9 mouse cellular contexts compared by ENCODE assay signal in the genomic region with DNA sequence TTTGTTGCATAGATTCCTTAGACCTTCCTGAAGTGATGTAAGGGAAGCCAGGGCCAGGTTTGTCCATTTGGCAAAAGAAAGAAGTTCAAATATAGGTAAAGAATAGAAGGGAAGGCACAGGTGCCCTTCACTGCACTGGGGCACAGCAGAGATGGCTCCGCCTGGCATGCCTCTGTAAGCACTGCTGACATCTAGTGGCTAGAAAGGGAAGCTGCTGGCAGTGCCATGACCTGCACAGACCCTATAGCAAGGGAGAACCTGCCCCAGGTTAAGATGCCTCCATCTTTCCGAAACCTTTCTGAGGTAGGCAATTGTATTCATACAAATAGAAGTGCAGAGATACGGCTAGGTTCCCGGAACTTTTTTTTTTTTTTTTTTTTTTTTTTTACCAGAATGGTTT. TPM values are rescaled to one million over a fixed set of nuclear protein-coding genes. Genes with fewer than 3 reads are reported as not detected.
A peak's percentile ranks its signal among the peaks of the same experiment; 100 is the strongest.
DNase-seq lines count a peak whose midpoint lies in the region; ATAC-seq and TF ChIP-seq lines count a peak whose summit lies in the region.
"Had no signal": no experiment of that assay in that cellular context is flagged by ENCODE, and none has a peak within 500 bp of the region (broad histone marks: within the 10 kb centered on the region; RNA-seq: fewer than 3 reads in every experiment).

No protein-coding gene starts in this region.

- peak; percentile 63; the same call in 1 of the 2 replicates for TF ChIP-seq EP300 in heart, adult 2 months (IDR thresholded peaks at IDR 0.05; ENCODE audit: insufficient read depth, low read depth, low read length)

- H3K9ac ChIP-seq in heart, adult 2 months (ENCODE audit: low read depth, low read length) = no peak overlapping the region
- no peak overlapping the region for H3K9ac ChIP-seq in heart, embryonic 12.5 days
- H3K9ac ChIP-seq: limb, embryonic 13.5 days had no signal

- DNase-seq in heart, adult 2 months = peak; percentile 63 to 66
- DNase-seq in ES-CJ7 (ENCODE audit: low read depth, low spot score) = peak; percentile 69
- DNase-seq in cerebellum, adult 11-12 months = peak; percentile 55
- DNase-seq in large intestine, adult 2 months (ENCODE audit: low read depth, low spot score) = peak; percentile 22
- DNase-seq in lung, postnatal 36 days = peak; percentile 86
- DNase-seq in spleen, adult 2 months (ENCODE audit: low read depth in 1 of 2, low spot score in 2 of 2) = peak; percentile 25 to 63

- H3K27ac ChIP-seq in heart, adult 2 months = no peak overlapping the region
- no peak overlapping the region for H3K27ac ChIP-seq in heart, embryonic 12.5 days (ENCODE audit: poor library complexity, severe bottlenecking)
- no peak overlapping the region for H3K27ac ChIP-seq in spleen, adult 2 months (ENCODE audit: insufficient read depth, low read length)
- H3K27ac ChIP-seq: limb, embryonic 13.5 days had no signal

- H3K9me3 ChIP-seq in heart, embryonic 12.5 days (replicated peaks) = no peaks in the 10 kb centered on the region
- H3K9me3 ChIP-seq: limb, embryonic 13.5 days had no signal

- no peak overlapping the region for H3K4me2 ChIP-seq in heart, embryonic 12.5 days
- H3K4me2 ChIP-seq: limb, embryonic 13.5 days had no signal

- H3K36me3 ChIP-seq in heart, adult 2 months (ENCODE audit: control insufficient read depth, insufficient read depth, low read length) = peaks cover 2% of the 10 kb centered on the region; the same call in 1 of the 2 replicates
- peaks cover 31% of the 10 kb centered on the region for H3K36me3 ChIP-seq in heart, embryonic 12.5 days
- H3K36me3 ChIP-seq in spleen, adult 2 months (ENCODE audit: control insufficient read depth, insufficient read depth, low read length) = peaks cover 14% of the 10 kb centered on the region; the same call in 1 of the 2 replicates

- H3K4me3 ChIP-seq in heart, adult 2 months = no peak overlapping the region
- no peak overlapping the region for H3K4me3 ChIP-seq in heart, embryonic 12.5 days
- no peak overlapping the region for H3K4me3 ChIP-seq in spleen, adult 2 months (ENCODE audit: extremely low read depth, insufficient read depth, insufficient read length)
- H3K4me3 ChIP-seq: limb, embryonic 13.5 days had no signal

- WGBS in heart, adult 2 months = 88% methylated on average over 4 of the region's 4 CpGs
- WGBS in heart, embryonic 12.5 days = 83% methylated on average over 4 of the region's 4 CpGs
- 68% methylated on average over 4 of the region's 4 CpGs for WGBS in large intestine, adult 2 months
- 76% methylated on average over 4 of the region's 4 CpGs for WGBS in spleen, adult 2 months

- peak; percentile 88 for TF ChIP-seq CTCF in heart, adult 2 months (IDR thresholded peaks at IDR 0.05)
- TF ChIP-seq CTCF in spleen, adult 2 months (IDR thresholded peaks at IDR 0.05; ENCODE audit: extremely low read depth, insufficient read depth, insufficient read length, insufficient replicate concordance) = peak; percentile 81; the same call in 1 of the 2 replicates

- H3K79me2 ChIP-seq in heart, adult 2 months (replicated peaks; ENCODE audit: control insufficient read depth, insufficient read depth, low read length) = no peaks in the 10 kb centered on the region

- no peak for ATAC-seq in heart, embryonic 12.5 days (ENCODE audit: insufficient number of reproducible peaks, low FRiP score)
- peak; percentile 85 for ATAC-seq in granulocyte monocyte progenitor cell, adult 5-6 weeks (replicated peaks; ENCODE audit: poor library complexity, severe bottlenecking)

- intact Hi-C loops in heart, adult 2 months (cut with DNase I) = loop anchor here (5.0 kb wide), 2 partner anchors 82 to 127 kb away; a partner anchor contains a TSS

- no peaks in the 10 kb centered on the region; the same call in 1 of the 2 replicates for H3K4me1 ChIP-seq in heart, adult 2 months (ENCODE audit: control insufficient read depth, insufficient read depth, low read length)
- H3K4me1 ChIP-seq in heart, embryonic 12.5 days (replicated peaks) = peaks cover 8% of the 10 kb centered on the region; the same call in 1 of the 2 replicates
- H3K4me1 ChIP-seq in spleen, adult 2 months (ENCODE audit: control insufficient read depth, insufficient read depth, insufficient read length) = no peaks in the 10 kb centered on the region
- H3K4me1 ChIP-seq: limb, embryonic 13.5 days had no signal

- no peaks in the 10 kb centered on the region for H3K27me3 ChIP-seq in heart, adult 2 months (ENCODE audit: control insufficient read depth, insufficient read depth, low read length)
- H3K27me3 ChIP-seq in heart, embryonic 12.5 days (replicated peaks) = no peaks in the 10 kb centered on the region
- no peaks in the 10 kb centered on the region for H3K27me3 ChIP-seq in spleen, adult 2 months (ENCODE audit: control insufficient read depth, insufficient read depth, low read length)
- H3K27me3 ChIP-seq: limb, embryonic 13.5 days had no signal

- no peak for TF ChIP-seq POLR2A in heart, adult 2 months (IDR thresholded peaks at IDR 0.05; ENCODE audit: insufficient read depth, low read depth, low read length)
- TF ChIP-seq POLR2A in spleen, adult 2 months (IDR thresholded peaks at IDR 0.05; ENCODE audit: low read depth, low read length) = no peak

RNA-seq across cellular contexts. Expression of a gene that starts 27.9 kb away (rescaled TPM):
- total RNA-seq in heart, adult 2 months (2021) = 1 to 10 TPM; 5.9 to 7.6 TPM
- 10.5 and 11.8 TPM in 2 replicates for polyA plus RNA-seq in heart, adult 2 months (2012; rRNA removed)
- polyA plus RNA-seq in heart, embryonic 12.5 days (2016; fragmentation: Nextera tagmentation; extraction: Ambion mirVana) = 3.8 and 4.1 TPM in 2 replicates
- 41.0 and 43.7 TPM in 2 replicates for total RNA-seq in granulocyte monocyte progenitor cell, adult 5-6 weeks (2014; fragmentation: Nextera tagmentation)
- total RNA-seq in granulocyte monocyte progenitor cell, adult 5-6 weeks (2017) = 32.9 and 35.0 TPM in 2 replicates
- 6.7 and 13.4 TPM in 2 replicates for polyA plus RNA-seq in large intestine, adult 2 months (2012; rRNA removed)
- polyA plus RNA-seq in spleen, adult 2 months (2012; rRNA removed) = 76.9 and 98.6 TPM in 2 replicates

RNA-seq across cellular contexts. Expression of a gene that starts 45.3 kb away (rescaled TPM):
- 10 to 100 TPM; 18.8 to 19.2 TPM for total RNA-seq in heart, adult 2 months (2021)
- polyA plus RNA-seq in heart, adult 2 months (2012; rRNA removed) = 14.3 and 22.5 TPM in 2 replicates
- polyA plus RNA-seq in heart, embryonic 12.5 days (2016; fragmentation: Nextera tagmentation; extraction: Ambion mirVana) = 9.9 and 10.8 TPM in 2 replicates
- total RNA-seq in granulocyte monocyte progenitor cell, adult 5-6 weeks (2014; fragmentation: Nextera tagmentation) = 34.4 and 41.3 TPM in 2 replicates
- 34.6 and 37.6 TPM in 2 replicates for total RNA-seq in granulocyte monocyte progenitor cell, adult 5-6 weeks (2017)
- 10.8 and 22.0 TPM in 2 replicates for polyA plus RNA-seq in large intestine, adult 2 months (2012; rRNA removed)
- 15.3 and 18.1 TPM in 2 replicates for polyA plus RNA-seq in spleen, adult 2 months (2012; rRNA removed)

Comparison
In these comparisons a context has a peak if more than half of its experiments do, and no peak if none do; other contexts are left out.
1. DNase-seq: peak in every context shown above with its lines; median percentile 86 in lung, postnatal 36 days; 69 in ES-CJ7; 64 in heart, adult 2 months; 55 in cerebellum, adult 11-12 months; 44 in spleen, adult 2 months; 22 in large intestine, adult 2 months.